Comparison of ENCODE assay signal across 14 mouse cellular contexts in the genomic region with DNA sequence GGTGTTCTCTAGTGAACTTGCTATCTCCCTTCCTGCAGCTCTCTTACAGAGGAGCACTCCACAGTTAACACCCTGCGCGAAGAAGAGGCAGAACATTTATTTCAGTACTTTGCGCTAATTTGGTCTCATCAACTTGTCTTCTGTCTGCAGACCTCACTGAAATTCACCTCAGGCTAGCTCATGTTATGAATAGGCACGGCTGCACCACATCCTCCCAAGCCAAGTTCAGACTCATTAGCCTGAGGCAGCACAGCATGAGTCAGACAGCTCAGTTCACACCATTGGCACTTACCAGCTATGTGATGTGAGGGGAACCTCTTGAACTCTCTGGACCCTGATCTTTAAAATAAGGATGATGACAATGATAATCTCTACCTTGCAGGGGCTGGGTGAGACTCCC.
DNase-seq lines count a peak whose midpoint lies in the region; ATAC-seq and TF ChIP-seq lines count a peak whose summit lies in the region.
"Had no signal": no experiment of that assay in that cellular context is flagged by ENCODE, and none has a peak within 500 bp of the region (broad histone marks: within the 10 kb centered on the region; RNA-seq: fewer than 3 reads in every experiment).

No protein-coding gene starts in this region.

- TF ChIP-seq POLR2A in brain, embryonic 14.5 days (IDR thresholded peaks at IDR 0.05; ENCODE audit: borderline replicate concordance, extremely low read depth, insufficient read depth, insufficient read length, poor library complexity, severe bottlenecking) = no peak

- peak; percentile 74 for ATAC-seq in frontal cortex, adult (ENCODE audit: low TSS enrichment)
- ATAC-seq in megakaryocyte progenitor cell, adult 5-6 weeks (replicated peaks; ENCODE audit: poor library complexity) = 0 out of 2 replicates have a peak, but pooled peaks have one; percentile 11
- no peak for ATAC-seq in erythroblast, adult 5-6 weeks (replicated peaks; ENCODE audit: low FRiP score, poor library complexity, severe bottlenecking)

- no peak for DNase-seq in frontal cortex, postnatal 10 days (ENCODE audit: low spot score in 2 of 2)
- DNase-seq in 416B (ENCODE audit: low read depth) = peak; percentile 45
- DNase-seq in brain, embryonic 14.5 days (ENCODE audit: low read depth) = peak; percentile 63
- no peak for DNase-seq in spleen, postnatal 36 days (ENCODE audit: low spot score in 2 of 2)
- no peak for DNase-seq in urinary bladder, adult 2 months (ENCODE audit: low spot score)
- DNase-seq: cerebellum, postnatal 25 days; heart, adult 2 months; heart, postnatal 4 days; layer of hippocampus, postnatal 36 days; liver; lung, postnatal 10 days had no signal

- no peak for TF ChIP-seq CTCF in brain, embryonic 14.5 days (IDR thresholded peaks at IDR 0.05; ENCODE audit: borderline replicate concordance, extremely low read depth, insufficient read depth, insufficient read length)

Comparison
In these comparisons a context has a peak if more than half of its experiments do, and no peak if none do; other contexts are left out.
1. DNase-seq: peak in 416B (single experiment) and brain, embryonic 14.5 days (single experiment); none in frontal cortex, postnatal 10 days (0 of 2), spleen, postnatal 36 days (0 of 2) and urinary bladder, adult 2 months (single experiment).